Mouse (Mus musculus): ENCODE measurements around the gene Chchd6. TPM values are rescaled to one million over a fixed set of nuclear protein-coding genes. Genes with fewer than 3 reads are reported as not detected.
A peak's percentile ranks its signal among the peaks of the same experiment; 100 is the strongest.

Gene Chchd6
- polyA plus RNA-seq, 1 experiment from 2014 or later, result 57.2 TPM

- Histone ChIP-seq H3K27me3 (ENCODE audit: insufficient read depth, low read length) (no peaks in the 10 kb centered on the region), H3K4me2 (ENCODE audit: low read length) (no peak overlapping the region), H3K27ac (no peak overlapping the region), H3K9ac (ENCODE audit: low read depth, low read length) (no peak overlapping the region), H3K4me3 (replicated peaks; ENCODE audit: low read depth, low read length) (no peak overlapping the region), H3K4me1 (replicated peaks; ENCODE audit: insufficient read depth, low read length) (no peaks in the 10 kb centered on the region), H3K36me3 (ENCODE audit: insufficient read depth, low read length) (no peaks in the 10 kb centered on the region), H3K9me3 (replicated peaks; ENCODE audit: low read length) (no peaks in the 10 kb centered on the region)
- TF ChIP-seq CTCF (IDR thresholded peaks at IDR 0.05; ENCODE audit: low read depth), result no peak
- DNase-seq (ENCODE audit: low spot score) (peak; percentile 36), ATAC-seq (replicated peaks; ENCODE audit: low FRiP score, low read depth) (no peak; the same call in 1 of the 2 replicates)
Measured at GRCm38 (mm10) chr6:89420110-89420509, 175.3 kb downstream of the Chchd6 start.

GRCm38 (mm10) chr6:89419066-89419815, 176.2 kb downstream of the Chchd6 start:
- Histone ChIP-seq H3K27me3 (ENCODE audit: insufficient read depth, low read length) (no peaks in the 10 kb centered on the region), H3K4me3 (replicated peaks; ENCODE audit: low read depth, low read length) (no peak overlapping the region)
- WGBS, result 91% methylated on average over 3 of the region's 3 CpGs

GRCm38 (mm10) chr6:89416030-89416595, 179.3 kb downstream of the Chchd6 start:
- no peak overlapping the region for H3K9ac ChIP-seq (ENCODE audit: low read depth, low read length)
- H3K4me1 ChIP-seq (replicated peaks; ENCODE audit: insufficient read depth, low read length), result no peaks in the 10 kb centered on the region
- TF ChIP-seq CTCF (IDR thresholded peaks at IDR 0.05; ENCODE audit: low read depth), result no peak
- no peaks in the 10 kb centered on the region for H3K9me3 ChIP-seq (replicated peaks; ENCODE audit: low read length)
- no peak overlapping the region for H3K4me3 ChIP-seq (replicated peaks; ENCODE audit: low read depth, low read length)
- H3K27me3 ChIP-seq (ENCODE audit: insufficient read depth, low read length), result no peaks in the 10 kb centered on the region
- WGBS, result 44% methylated on average over 3 of the region's 3 CpGs
- H3K4me2 ChIP-seq (ENCODE audit: low read length), result no peak overlapping the region
- peak; percentile 3 for DNase-seq (ENCODE audit: low spot score)
- no peak overlapping the region for H3K27ac ChIP-seq
- no peak for ATAC-seq (replicated peaks; ENCODE audit: low FRiP score, low read depth)
- no peaks in the 10 kb centered on the region for H3K36me3 ChIP-seq (ENCODE audit: insufficient read depth, low read length)

More at GRCm38 (mm10) chr6:89419066-89419815, 176.2 kb downstream of the Chchd6 start:
- Histone ChIP-seq H3K9ac (ENCODE audit: low read depth, low read length) (no peak overlapping the region), H3K4me1 (replicated peaks; ENCODE audit: insufficient read depth, low read length) (no peaks in the 10 kb centered on the region), H3K27ac (no peak overlapping the region), H3K9me3 (replicated peaks; ENCODE audit: low read length) (no peaks in the 10 kb centered on the region), H3K36me3 (ENCODE audit: insufficient read depth, low read length) (no peaks in the 10 kb centered on the region), H3K4me2 (ENCODE audit: low read length) (no peak overlapping the region)
- no peak for DNase-seq (ENCODE audit: low spot score)
- TF ChIP-seq CTCF (IDR thresholded peaks at IDR 0.05; ENCODE audit: low read depth), result no peak
- ATAC-seq (replicated peaks; ENCODE audit: low FRiP score, low read depth), result no peak

DNA sequence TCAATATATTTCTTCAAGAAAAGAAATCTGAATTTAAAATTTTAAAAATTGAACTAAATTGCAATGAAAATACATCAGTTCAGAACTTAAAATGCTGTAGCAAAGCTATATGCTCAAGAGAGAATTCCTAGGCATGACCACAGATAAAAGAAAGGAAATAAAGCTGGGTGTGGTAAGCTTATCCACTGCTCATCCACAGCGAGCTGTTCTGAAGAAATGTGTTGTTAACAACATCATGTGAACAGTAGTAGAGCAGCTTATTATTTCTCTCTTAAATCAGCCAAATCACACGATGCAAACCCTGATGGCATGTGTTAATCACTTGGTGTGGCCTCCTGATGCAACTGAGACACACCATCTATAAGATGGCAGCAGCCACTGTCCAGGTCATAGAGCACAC, 180.4 kb downstream of the Chchd6 start:
- 82% methylated on average over 2 of the region's 2 CpGs for WGBS
- H3K4me2 ChIP-seq (ENCODE audit: low read length), result no peak overlapping the region
- no peaks in the 10 kb centered on the region for H3K27me3 ChIP-seq (ENCODE audit: insufficient read depth, low read length)
- DNase-seq (ENCODE audit: low spot score) (no peak), ATAC-seq (replicated peaks; ENCODE audit: low FRiP score, low read depth) (no peak)
- H3K9me3 ChIP-seq (replicated peaks; ENCODE audit: low read length), result no peaks in the 10 kb centered on the region
- TF ChIP-seq CTCF (IDR thresholded peaks at IDR 0.05; ENCODE audit: low read depth), result no peak
- no peaks in the 10 kb centered on the region for H3K36me3 ChIP-seq (ENCODE audit: insufficient read depth, low read length)
- H3K4me1 ChIP-seq (replicated peaks; ENCODE audit: insufficient read depth, low read length), result no peaks in the 10 kb centered on the region
- no peak overlapping the region for H3K4me3 ChIP-seq (replicated peaks; ENCODE audit: low read depth, low read length)
- H3K9ac ChIP-seq (ENCODE audit: low read depth, low read length), result no peak overlapping the region
- H3K27ac ChIP-seq, result no peak overlapping the region

- Histone ChIP-seq H3K4me1 (replicated peaks; ENCODE audit: insufficient read depth, low read length) (no peaks in the 10 kb centered on the region), H3K4me3 (replicated peaks; ENCODE audit: low read depth, low read length) (no peak overlapping the region), H3K27me3 (ENCODE audit: insufficient read depth, low read length) (no peaks in the 10 kb centered on the region), H3K9me3 (replicated peaks; ENCODE audit: low read length) (no peaks in the 10 kb centered on the region), H3K4me2 (ENCODE audit: low read length) (no peak overlapping the region), H3K27ac (no peak overlapping the region), H3K36me3 (ENCODE audit: insufficient read depth, low read length) (no peaks in the 10 kb centered on the region), H3K9ac (ENCODE audit: low read depth, low read length) (no peak overlapping the region)
- WGBS, result 67% methylated on average over 4 of the region's 4 CpGs
- TF ChIP-seq CTCF (IDR thresholded peaks at IDR 0.05; ENCODE audit: low read depth), result no peak
- no peak for ATAC-seq (replicated peaks; ENCODE audit: low FRiP score, low read depth)
- DNase-seq (ENCODE audit: low spot score), result peak; percentile 18
Measured at GRCm38 (mm10) chr6:89414126-89414525, 181.3 kb downstream of the Chchd6 start.

GRCm38 (mm10) chr6:89413481-89413884, 182.0 kb downstream of the Chchd6 start:
- Histone ChIP-seq H3K4me1 (replicated peaks; ENCODE audit: insufficient read depth, low read length) (no peaks in the 10 kb centered on the region), H3K27me3 (ENCODE audit: insufficient read depth, low read length) (no peaks in the 10 kb centered on the region), H3K36me3 (ENCODE audit: insufficient read depth, low read length) (no peaks in the 10 kb centered on the region), H3K9ac (ENCODE audit: low read depth, low read length) (no peak overlapping the region), H3K9me3 (replicated peaks; ENCODE audit: low read length) (no peaks in the 10 kb centered on the region), H3K4me3 (replicated peaks; ENCODE audit: low read depth, low read length) (no peak overlapping the region), H3K27ac (0 out of 2 replicates have a peak overlapping the region, but pooled peaks have one; percentile 8), H3K4me2 (ENCODE audit: low read length) (no peak overlapping the region)
- peak; percentile 19 for DNase-seq (ENCODE audit: low spot score)
- TF ChIP-seq CTCF (IDR thresholded peaks at IDR 0.05; ENCODE audit: low read depth), result no peak
- ATAC-seq (replicated peaks; ENCODE audit: low FRiP score, low read depth), result no peak

Measured in kidney, postnatal 0 days (tissue).